Mouse (Mus musculus): ENCODE data around the gene Mterf4. TPM values are rescaled to one million over a fixed set of nuclear protein-coding genes. Genes with fewer than 3 reads are reported as not detected.

Mterf4 gene
- 15.9 and 18.0 TPM in 2 replicates for polyA plus RNA-seq (2011; ENCODE audit: insufficient read length, low read depth, missing spikeins)

GRCm38 (mm10) chr1:93305581-93306337 is at the start of gene Mterf4:
Gene Mterf4, minus strand, starts transcription at chr1:93305915.
- TF ChIP-seq POLR2A (IDR thresholded peaks at IDR 0.05; ENCODE audit: low read depth, low read length) (peak; percentile 88), CTCF (IDR thresholded peaks at IDR 0.05; ENCODE audit: borderline replicate concordance, insufficient read depth, low read length) (no peak)
- Histone ChIP-seq H3K4me1 (ENCODE audit: control insufficient read depth, insufficient read depth, low read length) (peaks cover 2% of the 10 kb centered on the region; the same call in 1 of the 2 replicates), H3K27ac (ENCODE audit: insufficient read depth, low read length) (no peak within 1 kb of the TSS), H3K4me3 (ENCODE audit: insufficient read depth, low read length) (peak within 1 kb of the TSS; percentile 75)

- TF ChIP-seq CTCF (IDR thresholded peaks at IDR 0.05; ENCODE audit: borderline replicate concordance, insufficient read depth, low read length) (no peak), POLR2A (IDR thresholded peaks at IDR 0.05; ENCODE audit: low read depth, low read length) (no peak)
- no peaks in the 10 kb centered on the region for H3K4me1 ChIP-seq (ENCODE audit: control insufficient read depth, insufficient read depth, low read length)
Measured at GRCm38 (mm10) chr1:93352724-93353123, 47.0 kb upstream of the Mterf4 start.

GRCm38 (mm10) chr1:93349701-93350100 is 44.0 kb upstream of the Mterf4 start:
- Histone ChIP-seq H3K4me1 (ENCODE audit: control insufficient read depth, insufficient read depth, low read length) (no peaks in the 10 kb centered on the region), H3K27ac (ENCODE audit: insufficient read depth, low read length) (no peak overlapping the region), H3K4me3 (ENCODE audit: insufficient read depth, low read length) (no peak overlapping the region)
- TF ChIP-seq CTCF (IDR thresholded peaks at IDR 0.05; ENCODE audit: borderline replicate concordance, insufficient read depth, low read length) (no peak), POLR2A (IDR thresholded peaks at IDR 0.05; ENCODE audit: low read depth, low read length) (no peak)

More at GRCm38 (mm10) chr1:93352724-93353123, 47.0 kb upstream of the Mterf4 start:
- Histone ChIP-seq H3K27ac (ENCODE audit: insufficient read depth, low read length) (no peak overlapping the region), H3K4me3 (ENCODE audit: insufficient read depth, low read length) (no peak overlapping the region)

GRCm38 (mm10) chr1:93347176-93347575 is 41.5 kb upstream of the Mterf4 start:
- Histone ChIP-seq H3K27ac (ENCODE audit: insufficient read depth, low read length) (no peak overlapping the region), H3K4me3 (ENCODE audit: insufficient read depth, low read length) (no peak overlapping the region), H3K4me1 (ENCODE audit: control insufficient read depth, insufficient read depth, low read length) (peaks cover 3% of the 10 kb centered on the region; the same call in 1 of the 2 replicates)
- no peak for TF ChIP-seq CTCF (IDR thresholded peaks at IDR 0.05; ENCODE audit: borderline replicate concordance, insufficient read depth, low read length)
- TF ChIP-seq POLR2A (IDR thresholded peaks at IDR 0.05; ENCODE audit: low read depth, low read length), result no peak

GRCm38 (mm10) chr1:93343504-93344047 is 37.9 kb upstream of the Mterf4 start:
- no peak for TF ChIP-seq CTCF (IDR thresholded peaks at IDR 0.05; ENCODE audit: borderline replicate concordance, insufficient read depth, low read length)
- peak; percentile 80 for TF ChIP-seq POLR2A (IDR thresholded peaks at IDR 0.05; ENCODE audit: low read depth, low read length)
- H3K4me3 ChIP-seq (ENCODE audit: insufficient read depth, low read length), result peak overlapping the region; percentile 93

GRCm38 (mm10) chr1:93342648-93343503 is 37.2 kb upstream of the Mterf4 start, which contains the start of the genes Ppp1r7 and Pask:
Gene Ppp1r7, plus strand, starts transcription at chr1:93342854.
Gene Pask, minus strand, starts transcription at chr1:93343482.
- TF ChIP-seq POLR2A (IDR thresholded peaks at IDR 0.05; ENCODE audit: low read depth, low read length), result peak; percentile 24; the same call in 1 of the 2 replicates
- no peak for TF ChIP-seq CTCF (IDR thresholded peaks at IDR 0.05; ENCODE audit: borderline replicate concordance, insufficient read depth, low read length)
- H3K27ac ChIP-seq (ENCODE audit: insufficient read depth, low read length), result no peak within 1 kb of the TSS
- peak within 1 kb of the TSS; percentile 93 for H3K4me3 ChIP-seq (ENCODE audit: insufficient read depth, low read length)
- H3K4me1 ChIP-seq (ENCODE audit: control insufficient read depth, insufficient read depth, low read length), result peaks cover 3% of the 10 kb centered on the region; the same call in 1 of the 2 replicates

More at GRCm38 (mm10) chr1:93343504-93344047, 37.9 kb upstream of the Mterf4 start:
- no peak overlapping the region for H3K27ac ChIP-seq (ENCODE audit: insufficient read depth, low read length)
- H3K4me1 ChIP-seq (ENCODE audit: control insufficient read depth, insufficient read depth, low read length), result peaks cover 3% of the 10 kb centered on the region; the same call in 1 of the 2 replicates

- H3K27ac ChIP-seq (ENCODE audit: insufficient read depth, low read length), result no peak overlapping the region
Measured at GRCm38 (mm10) chr1:93334621-93335020, 28.9 kb upstream of the Mterf4 start.

GRCm38 (mm10) chr1:93326446-93326845 is 20.7 kb upstream of the Mterf4 start:
- Histone ChIP-seq H3K4me3 (ENCODE audit: insufficient read depth, low read length) (no peak overlapping the region), H3K4me1 (ENCODE audit: control insufficient read depth, insufficient read depth, low read length) (peaks cover 3% of the 10 kb centered on the region; the same call in 1 of the 2 replicates), H3K27ac (ENCODE audit: insufficient read depth, low read length) (no peak overlapping the region)
- no peak for TF ChIP-seq POLR2A (IDR thresholded peaks at IDR 0.05; ENCODE audit: low read depth, low read length)
- TF ChIP-seq CTCF (IDR thresholded peaks at IDR 0.05; ENCODE audit: borderline replicate concordance, insufficient read depth, low read length), result no peak

More at GRCm38 (mm10) chr1:93334621-93335020, 28.9 kb upstream of the Mterf4 start:
- peaks cover 9% of the 10 kb centered on the region for H3K4me1 ChIP-seq (ENCODE audit: control insufficient read depth, insufficient read depth, low read length)
- H3K4me3 ChIP-seq (ENCODE audit: insufficient read depth, low read length), result no peak overlapping the region
- TF ChIP-seq POLR2A (IDR thresholded peaks at IDR 0.05; ENCODE audit: low read depth, low read length) (no peak), CTCF (IDR thresholded peaks at IDR 0.05; ENCODE audit: borderline replicate concordance, insufficient read depth, low read length) (no peak)

GRCm38 (mm10) chr1:93323973-93324372 is 18.3 kb upstream of the Mterf4 start:
- TF ChIP-seq CTCF (IDR thresholded peaks at IDR 0.05; ENCODE audit: borderline replicate concordance, insufficient read depth, low read length) (no peak), POLR2A (IDR thresholded peaks at IDR 0.05; ENCODE audit: low read depth, low read length) (no peak)
- no peak overlapping the region for H3K27ac ChIP-seq (ENCODE audit: insufficient read depth, low read length)

More at GRCm38 (mm10) chr1:93323973-93324372, 18.3 kb upstream of the Mterf4 start:
- no peak overlapping the region for H3K4me3 ChIP-seq (ENCODE audit: insufficient read depth, low read length)
- peaks cover 3% of the 10 kb centered on the region; the same call in 1 of the 2 replicates for H3K4me1 ChIP-seq (ENCODE audit: control insufficient read depth, insufficient read depth, low read length)

All from embryonic fibroblast, embryonic 13.5 days (primary cell).